Mouse (Mus musculus) splenic B cell, adult 2 months (primary cell): ENCODE results near the gene Gm21812.
"Not testable (repeated sequence)": the region's sequence is repeated elsewhere in the genome, so short reads cannot be mapped to it uniquely, and the experiment has no call there.

ENCODE experiments used
- DNase-seq: peaks from one replicate; pipeline ENCODE4 v3.0.0-alpha.2; 2011; ENCODE audit warnings: low read depth, low spot score
- H3K27me3 ChIP-seq: 2 replicates; pipeline ENCODE4 v1.6.1; 2012; ENCODE audit warnings: mild to moderate bottlenecking, low read length, moderate library complexity, mixed read lengths; ENCODE audit not compliant: control insufficient read depth, poor library complexity, insufficient read depth, severe bottlenecking
- H3K36me3 ChIP-seq: 2 replicates; pipeline ENCODE4 v1.6.1; 2012; ENCODE audit warnings: mild to moderate bottlenecking, low read length, moderate library complexity, mixed read lengths; ENCODE audit not compliant: control insufficient read depth, poor library complexity, insufficient read depth, severe bottlenecking

Gm21812 gene

DNA sequence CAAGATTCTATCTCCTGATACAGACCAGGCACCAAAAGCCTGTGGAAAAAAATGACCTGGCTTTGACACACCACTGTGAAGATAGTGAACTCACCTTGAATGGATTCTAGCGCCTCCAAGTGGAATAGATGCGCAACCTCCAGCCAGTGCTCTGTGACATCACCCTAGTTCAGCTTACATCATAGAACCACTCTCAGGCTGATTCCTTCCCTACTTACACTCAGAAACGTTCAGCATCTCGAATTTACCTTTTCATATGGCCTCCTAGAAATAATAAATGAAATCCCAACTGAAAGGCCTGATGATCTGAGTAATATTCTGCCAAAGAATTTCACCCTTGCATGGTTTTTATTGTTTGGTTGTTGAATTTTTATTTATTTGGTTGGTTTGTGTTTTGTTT is at the start of gene Gm21812:
Gene Gm21812, minus strand, starts transcription at position 101 of the 400 bp plus-strand sequence.
- not testable (repeated sequence) for H3K27me3 ChIP-seq, H3K36me3 ChIP-seq, DNase-seq
